Mouse (Mus musculus) urinary bladder, postnatal 10 days (tissue): ENCODE results near the gene Parn.
"Not testable (repeated sequence)": the region's sequence is repeated elsewhere in the genome, so short reads cannot be mapped to it uniquely, and the experiment has no call there.

Source experiments
- DNase-seq: peaks from one replicate; pipeline ENCODE4 v3.0.0; 2022; ENCODE audit warnings: low spot score

Parn gene

GRCm38 (mm10) chr16:13667878-13668343, at the start of gene Parn:
Gene Parn, minus strand, starts transcription at chr16:13668170.
- DNase-seq = peak; percentile 76

- no peak for DNase-seq
Measured at GRCm38 (mm10) chr16:13716821-13717553, 49.0 kb upstream of the Parn start.

- DNase-seq = no peak
Measured at GRCm38 (mm10) chr16:13714910-13715309, 46.9 kb upstream of the Parn start.

- no peak for DNase-seq
Measured at GRCm38 (mm10) chr16:13704676-13705075, 36.7 kb upstream of the Parn start.

GRCm38 (mm10) chr16:13702184-13702583, 34.2 kb upstream of the Parn start:
- DNase-seq = no peak

- DNase-seq = no peak
Measured at GRCm38 (mm10) chr16:13698998-13699397, 31.0 kb upstream of the Parn start.

- DNase-seq = no peak
Measured at GRCm38 (mm10) chr16:13678601-13679319, 10.8 kb upstream of the Parn start.

GRCm38 (mm10) chr16:13674511-13674910, 6.5 kb upstream of the Parn start:
- DNase-seq = no peak

GRCm38 (mm10) chr16:13673114-13673513, 5.1 kb upstream of the Parn start:
- DNase-seq = no peak

- no peak for DNase-seq
Measured at GRCm38 (mm10) chr16:13672386-13672898, 4.5 kb upstream of the Parn start.

GRCm38 (mm10) chr16:13671685-13672385, 3.9 kb upstream of the Parn start, which contains the start of the genes Bfar and 3110001I22Rik:
Gene Bfar, plus strand, starts transcription at chr16:13671858.
Gene 3110001I22Rik, plus strand, starts transcription at chr16:13671929.
- DNase-seq = peak; percentile 45

- DNase-seq = not testable (repeated sequence)
Measured at GRCm38 (mm10) chr16:13670896-13671295, 2.9 kb upstream of the Parn start.

- DNase-seq = no peak
Measured at GRCm38 (mm10) chr16:13669282-13669681, 1.3 kb upstream of the Parn start.

GRCm38 (mm10) chr16:13668402-13669108, 585 bp upstream of the Parn start:
- DNase-seq = no peak

- no peak for DNase-seq
Measured at GRCm38 (mm10) chr16:13660736-13661135, 7.2 kb downstream of the Parn start.

- DNase-seq = no peak
Measured at GRCm38 (mm10) chr16:13658886-13659285, 9.1 kb downstream of the Parn start.

GRCm38 (mm10) chr16:13645930-13646329, 22.0 kb downstream of the Parn start:
- no peak for DNase-seq

- DNase-seq = no peak
Measured at GRCm38 (mm10) chr16:13644474-13644873, 23.5 kb downstream of the Parn start.

GRCm38 (mm10) chr16:13640064-13640463, 27.9 kb downstream of the Parn start:
- DNase-seq = no peak

- DNase-seq = no peak
Measured at GRCm38 (mm10) chr16:13639508-13639907, 28.5 kb downstream of the Parn start.

- not testable (repeated sequence) for DNase-seq
Measured at GRCm38 (mm10) chr16:13638198-13638597, 29.8 kb downstream of the Parn start.

- DNase-seq = no peak
Measured at GRCm38 (mm10) chr16:13628345-13628744, 39.6 kb downstream of the Parn start.
